Mouse (Mus musculus): ENCODE measurements around the gene Dcaf1. TPM values are rescaled to one million over a fixed set of nuclear protein-coding genes. Genes with fewer than 3 reads are reported as not detected.
A peak's percentile ranks its signal among the peaks of the same experiment; 100 is the strongest.

Gene Dcaf1
- total and polyA plus RNA-seq, 3 experiments = 9.8 to 27.9 (median 27.3) TPM

DNA sequence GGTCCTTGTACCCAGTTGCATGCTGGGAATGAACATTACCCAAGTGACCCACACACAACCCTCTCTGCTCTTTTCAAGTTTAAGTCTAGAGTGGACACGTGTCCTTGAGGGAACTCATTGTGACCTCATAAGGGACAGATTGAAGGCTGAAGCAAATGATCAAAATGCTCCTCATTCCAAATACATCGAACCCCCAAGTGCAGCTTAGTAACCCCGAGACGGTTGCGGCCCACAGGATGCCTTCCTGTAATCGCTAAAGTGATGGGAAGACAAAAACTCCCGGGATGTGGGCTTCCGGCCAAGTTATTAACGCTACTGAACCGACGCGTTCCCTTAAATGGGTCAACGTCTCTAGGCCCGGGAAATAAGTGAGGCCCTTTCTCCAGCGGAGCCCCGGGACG lies 69.7 kb downstream of the Dcaf1 start:
- under 1% methylated on average over 17 of the region's 17 CpGs for WGBS
- intact Hi-C loops (cut with DNase I) = loop anchor here (10.0 kb wide), 1 partner anchor 643 kb away; the partner anchor contains the start of gene Tmem115
- DNase-seq = no peak
- Histone ChIP-seq H3K4me3 (peak overlapping the region; percentile 93), H3K36me3 (ENCODE audit: control insufficient read depth, insufficient read depth, low read length) (peaks cover 4% of the 10 kb centered on the region; the same call in 1 of the 2 replicates), H3K79me2 (replicated peaks; ENCODE audit: control insufficient read depth, insufficient read depth, low read length) (no peaks in the 10 kb centered on the region), H3K4me1 (ENCODE audit: control insufficient read depth, insufficient read depth, low read length) (peaks cover 4% of the 10 kb centered on the region), H3K27me3 (ENCODE audit: control insufficient read depth, insufficient read depth, low read length) (no peaks in the 10 kb centered on the region), H3K27ac (peak overlapping the region; percentile 94), H3K9ac (ENCODE audit: low read depth, low read length) (peak overlapping the region; percentile 83)
- TF ChIP-seq CTCF (IDR thresholded peaks at IDR 0.05) (no peak), POLR2A (IDR thresholded peaks at IDR 0.05; ENCODE audit: insufficient read depth, low read depth, low read length) (no peak), EP300 (IDR thresholded peaks at IDR 0.05; ENCODE audit: insufficient read depth, low read depth, low read length) (no peak)

DNA sequence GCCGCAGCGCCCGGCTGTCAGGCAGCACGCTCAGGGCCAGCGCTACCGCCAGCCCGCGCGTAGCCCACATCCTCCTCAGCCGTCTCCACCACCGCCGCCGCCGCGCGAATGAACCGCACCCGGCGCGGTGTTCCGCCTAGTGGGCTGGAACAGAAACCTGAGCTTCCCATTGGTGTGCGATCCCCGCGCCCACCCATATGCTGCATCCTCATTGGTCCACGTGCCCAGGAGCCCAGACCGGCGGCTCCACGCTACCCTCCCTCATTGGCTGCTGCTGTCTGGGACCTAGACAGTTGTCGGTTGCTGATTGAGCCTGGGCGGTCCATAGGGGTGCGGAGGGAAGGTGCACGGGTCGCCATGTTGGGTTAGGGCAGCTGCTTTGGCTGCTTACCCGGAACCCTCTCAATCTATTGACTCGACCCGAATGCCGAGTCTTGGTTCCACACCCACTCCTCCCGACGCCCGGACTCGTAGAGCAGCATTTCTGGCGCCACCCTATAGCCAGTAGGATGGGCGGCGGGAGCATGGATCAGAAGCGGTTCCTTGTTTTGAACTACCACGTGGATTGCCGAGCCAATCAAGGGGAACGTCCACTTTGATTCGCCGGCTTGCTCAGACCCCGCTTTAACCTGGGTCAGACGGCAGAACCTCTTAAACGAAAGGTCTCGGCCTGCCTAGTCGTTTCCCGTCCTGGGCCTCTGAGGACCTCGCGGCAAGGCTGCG lies 70.3 kb downstream of the Dcaf1 start, which contains the start of gene Manf:
TSS of gene Manf (minus strand) at position 151 of the 723 bp plus-strand sequence.
- under 1% methylated on average over 59 of the region's 59 CpGs for WGBS
- TF ChIP-seq POLR2A (IDR thresholded peaks at IDR 0.05; ENCODE audit: insufficient read depth, low read depth, low read length) (peak; percentile 99), EP300 (IDR thresholded peaks at IDR 0.05; ENCODE audit: insufficient read depth, low read depth, low read length) (peak; percentile 42; the same call in 1 of the 2 replicates), CTCF (IDR thresholded peaks at IDR 0.05) (peak; percentile 48)
- no peaks in the 10 kb centered on the region for H3K79me2 ChIP-seq (replicated peaks; ENCODE audit: control insufficient read depth, insufficient read depth, low read length)
- H3K27me3 ChIP-seq (ENCODE audit: control insufficient read depth, insufficient read depth, low read length) = no peaks in the 10 kb centered on the region
- H3K4me1 ChIP-seq (ENCODE audit: control insufficient read depth, insufficient read depth, low read length) = peaks cover 4% of the 10 kb centered on the region
- intact Hi-C loops (cut with DNase I) = loop anchor here (10.0 kb wide), 1 partner anchor 643 kb away; the partner anchor contains the start of gene Tmem115
- H3K27ac ChIP-seq = peak within 1 kb of the TSS; percentile 94
- peak within 1 kb of the TSS; percentile 88 for H3K9ac ChIP-seq (ENCODE audit: low read depth, low read length)
- H3K4me3 ChIP-seq = peak within 1 kb of the TSS; percentile 93
- peak; percentile 95 to 99 for DNase-seq
- H3K36me3 ChIP-seq (ENCODE audit: control insufficient read depth, insufficient read depth, low read length) = peaks cover 4% of the 10 kb centered on the region; the same call in 1 of the 2 replicates

DNA sequence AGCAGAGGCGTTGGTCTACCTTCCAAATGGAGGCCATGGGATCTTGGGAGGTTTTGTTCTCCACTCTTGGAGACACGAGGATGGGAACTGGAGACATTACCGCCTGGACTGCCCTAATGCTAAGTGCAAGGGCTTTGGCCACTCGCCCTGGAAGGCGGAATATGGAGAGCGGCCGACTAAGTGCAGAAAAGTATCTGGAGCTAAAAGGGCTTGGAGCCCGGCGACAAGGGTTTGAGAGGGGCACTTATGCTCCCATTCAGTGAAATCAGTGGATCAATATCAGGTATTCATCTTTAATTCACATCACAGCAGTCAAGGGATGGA lies 70.8 kb downstream of the Dcaf1 start:
- peak overlapping the region; percentile 88 for H3K9ac ChIP-seq (ENCODE audit: low read depth, low read length)
- H3K27ac ChIP-seq = peak overlapping the region; percentile 94
- intact Hi-C loops (cut with DNase I) = loop anchor here (10.0 kb wide), 1 partner anchor 642 kb away; the partner anchor contains the start of gene Tmem115
- H3K4me3 ChIP-seq = peak overlapping the region; percentile 93
- DNase-seq = no peak
- no peak for TF ChIP-seq POLR2A (IDR thresholded peaks at IDR 0.05; ENCODE audit: insufficient read depth, low read depth, low read length)
- no peak for TF ChIP-seq EP300 (IDR thresholded peaks at IDR 0.05; ENCODE audit: insufficient read depth, low read depth, low read length)
- TF ChIP-seq CTCF (IDR thresholded peaks at IDR 0.05) = no peak
- peaks cover 3% of the 10 kb centered on the region for H3K4me1 ChIP-seq (ENCODE audit: control insufficient read depth, insufficient read depth, low read length)
- H3K27me3 ChIP-seq (ENCODE audit: control insufficient read depth, insufficient read depth, low read length) = no peaks in the 10 kb centered on the region
- WGBS = under 1% methylated on average over 9 of the region's 9 CpGs
- peaks cover 4% of the 10 kb centered on the region; the same call in 1 of the 2 replicates for H3K36me3 ChIP-seq (ENCODE audit: control insufficient read depth, insufficient read depth, low read length)
- no peaks in the 10 kb centered on the region for H3K79me2 ChIP-seq (replicated peaks; ENCODE audit: control insufficient read depth, insufficient read depth, low read length)

- no peak for TF ChIP-seq CTCF (IDR thresholded peaks at IDR 0.05)
- TF ChIP-seq EP300 (IDR thresholded peaks at IDR 0.05; ENCODE audit: insufficient read depth, low read depth, low read length) = no peak
- TF ChIP-seq POLR2A (IDR thresholded peaks at IDR 0.05; ENCODE audit: insufficient read depth, low read depth, low read length) = no peak
- Histone ChIP-seq H3K4me1 (ENCODE audit: control insufficient read depth, insufficient read depth, low read length) (peaks cover 2% of the 10 kb centered on the region; the same call in 1 of the 2 replicates), H3K27me3 (ENCODE audit: control insufficient read depth, insufficient read depth, low read length) (no peaks in the 10 kb centered on the region), H3K36me3 (ENCODE audit: control insufficient read depth, insufficient read depth, low read length) (peaks cover 4% of the 10 kb centered on the region; the same call in 1 of the 2 replicates), H3K4me3 (no peak overlapping the region), H3K79me2 (replicated peaks; ENCODE audit: control insufficient read depth, insufficient read depth, low read length) (no peaks in the 10 kb centered on the region), H3K27ac (no peak overlapping the region), H3K9ac (ENCODE audit: low read depth, low read length) (no peak overlapping the region)
- WGBS = 76% methylated on average over 3 of the region's 3 CpGs
- intact Hi-C loops (cut with DNase I) = loop anchor here (10.0 kb wide), 1 partner anchor 641 kb away; the partner anchor contains the start of gene Tmem115
- no peak for DNase-seq
Observed at GRCm38 (mm10) chr9:106893327-106893726, 71.7 kb downstream of the Dcaf1 start.

DNA sequence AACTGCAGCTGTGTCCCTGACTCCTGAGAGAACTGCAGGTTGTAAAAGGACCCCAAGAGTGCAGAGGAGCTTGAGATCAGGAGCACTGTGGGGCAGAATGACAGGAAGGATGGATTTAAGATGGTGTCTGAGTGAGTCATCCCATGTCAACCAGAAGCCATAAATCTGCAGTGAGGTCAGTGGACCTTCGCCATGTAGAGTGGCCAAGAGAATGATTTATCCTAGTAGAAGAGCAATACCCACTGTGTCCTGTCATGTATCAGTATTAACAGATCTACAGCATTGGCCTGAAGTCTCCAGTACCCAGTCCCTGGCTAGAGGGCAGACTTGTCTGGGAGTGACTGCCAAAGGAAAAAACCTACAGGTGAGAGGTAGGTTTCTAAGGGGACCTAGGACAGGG lies 77.2 kb downstream of the Dcaf1 start:
- intact Hi-C loops (cut with DNase I) = loop anchor here (10.0 kb wide), 1 partner anchor 636 kb away; the partner anchor contains the start of gene Tmem115
- H3K4me3 ChIP-seq = no peak overlapping the region
- 86% methylated on average over 1 of the region's 1 CpGs for WGBS

DNA sequence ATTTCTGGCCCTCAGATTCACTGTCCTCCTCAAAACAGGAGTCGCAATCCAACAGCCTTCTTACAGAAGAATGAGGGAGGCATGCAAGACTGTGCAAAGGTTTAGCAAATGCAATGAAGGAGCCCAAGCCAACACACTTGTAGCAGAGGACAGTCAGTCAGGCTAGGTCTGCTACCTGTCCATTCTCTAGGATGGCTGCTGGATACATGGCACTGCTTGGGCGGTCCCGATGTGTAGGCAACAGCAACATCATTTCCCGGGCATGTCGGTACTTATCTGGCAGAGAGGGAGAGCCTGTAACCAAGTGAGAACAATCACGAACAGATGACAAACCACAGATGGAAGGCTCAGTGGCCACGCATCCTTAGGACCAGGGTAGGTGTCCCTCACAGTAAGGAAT lies 79.9 kb downstream of the Dcaf1 start:
- Histone ChIP-seq H3K27ac (no peak overlapping the region), H3K4me3 (no peak overlapping the region), H3K36me3 (ENCODE audit: control insufficient read depth, insufficient read depth, low read length) (no peaks in the 10 kb centered on the region), H3K4me1 (ENCODE audit: control insufficient read depth, insufficient read depth, low read length) (no peaks in the 10 kb centered on the region), H3K27me3 (ENCODE audit: control insufficient read depth, insufficient read depth, low read length) (no peaks in the 10 kb centered on the region), H3K9ac (ENCODE audit: low read depth, low read length) (no peak overlapping the region), H3K79me2 (replicated peaks; ENCODE audit: control insufficient read depth, insufficient read depth, low read length) (no peaks in the 10 kb centered on the region)
- DNase-seq = no peak
- intact Hi-C loops (cut with DNase I) = loop anchor here (5.0 kb wide), 1 partner anchor 611 kb away; no protein-coding TSS in a partner anchor
- no peak for TF ChIP-seq POLR2A (IDR thresholded peaks at IDR 0.05; ENCODE audit: insufficient read depth, low read depth, low read length)
- TF ChIP-seq EP300 (IDR thresholded peaks at IDR 0.05; ENCODE audit: insufficient read depth, low read depth, low read length) = no peak
- TF ChIP-seq CTCF (IDR thresholded peaks at IDR 0.05) = no peak
- 86% methylated on average over 7 of the region's 7 CpGs for WGBS

More for the DNA sequence above, 77.2 kb downstream of the Dcaf1 start:
- Histone ChIP-seq H3K36me3 (ENCODE audit: control insufficient read depth, insufficient read depth, low read length) (no peaks in the 10 kb centered on the region), H3K9ac (ENCODE audit: low read depth, low read length) (no peak overlapping the region), H3K27ac (no peak overlapping the region), H3K79me2 (replicated peaks; ENCODE audit: control insufficient read depth, insufficient read depth, low read length) (no peaks in the 10 kb centered on the region), H3K27me3 (ENCODE audit: control insufficient read depth, insufficient read depth, low read length) (no peaks in the 10 kb centered on the region), H3K4me1 (ENCODE audit: control insufficient read depth, insufficient read depth, low read length) (no peaks in the 10 kb centered on the region)
- DNase-seq = no peak
- no peak for TF ChIP-seq POLR2A (IDR thresholded peaks at IDR 0.05; ENCODE audit: insufficient read depth, low read depth, low read length)
- TF ChIP-seq EP300 (IDR thresholded peaks at IDR 0.05; ENCODE audit: insufficient read depth, low read depth, low read length) = no peak
- TF ChIP-seq CTCF (IDR thresholded peaks at IDR 0.05) = no peak

All from heart, adult 2 months (tissue).